Mouse (Mus musculus) granulocyte monocyte progenitor cell, adult 5-6 weeks (primary cell): ENCODE data around the gene Vps9d1. TPM values are rescaled to one million over a fixed set of nuclear protein-coding genes. Genes with fewer than 3 reads are reported as not detected.
"Not testable (repeated sequence)": the region's sequence is repeated elsewhere in the genome, so short reads cannot be mapped to it uniquely, and the experiment has no call there.

ENCODE experiments used
- ATAC-seq: replicated peaks from 2 replicates; pipeline ENCODE4 v1.8.0; 2016; ENCODE audit warnings: mild to moderate bottlenecking, moderate TSS enrichment, inconsistent platforms; ENCODE audit not compliant: poor library complexity, severe bottlenecking
- total RNA-seq, 2 experiments: library from RNA; stranded (forward) in 1 of 2; stranded (reverse) in 1 of 2; fragments of 200-712, 200-1000 nt in 1 of 2; fragments of >200 nt in 1 of 2; fragmentation: Nextera tagmentation in 1 of 2; gene quantifications; 2 replicates each; pipeline ENCODE4 v1.2.3; 2014 to 2017

Gene Vps9d1
- total RNA-seq, 2 experiments from 2014 or later = 19.6 to 20.8 TPM

DNA sequence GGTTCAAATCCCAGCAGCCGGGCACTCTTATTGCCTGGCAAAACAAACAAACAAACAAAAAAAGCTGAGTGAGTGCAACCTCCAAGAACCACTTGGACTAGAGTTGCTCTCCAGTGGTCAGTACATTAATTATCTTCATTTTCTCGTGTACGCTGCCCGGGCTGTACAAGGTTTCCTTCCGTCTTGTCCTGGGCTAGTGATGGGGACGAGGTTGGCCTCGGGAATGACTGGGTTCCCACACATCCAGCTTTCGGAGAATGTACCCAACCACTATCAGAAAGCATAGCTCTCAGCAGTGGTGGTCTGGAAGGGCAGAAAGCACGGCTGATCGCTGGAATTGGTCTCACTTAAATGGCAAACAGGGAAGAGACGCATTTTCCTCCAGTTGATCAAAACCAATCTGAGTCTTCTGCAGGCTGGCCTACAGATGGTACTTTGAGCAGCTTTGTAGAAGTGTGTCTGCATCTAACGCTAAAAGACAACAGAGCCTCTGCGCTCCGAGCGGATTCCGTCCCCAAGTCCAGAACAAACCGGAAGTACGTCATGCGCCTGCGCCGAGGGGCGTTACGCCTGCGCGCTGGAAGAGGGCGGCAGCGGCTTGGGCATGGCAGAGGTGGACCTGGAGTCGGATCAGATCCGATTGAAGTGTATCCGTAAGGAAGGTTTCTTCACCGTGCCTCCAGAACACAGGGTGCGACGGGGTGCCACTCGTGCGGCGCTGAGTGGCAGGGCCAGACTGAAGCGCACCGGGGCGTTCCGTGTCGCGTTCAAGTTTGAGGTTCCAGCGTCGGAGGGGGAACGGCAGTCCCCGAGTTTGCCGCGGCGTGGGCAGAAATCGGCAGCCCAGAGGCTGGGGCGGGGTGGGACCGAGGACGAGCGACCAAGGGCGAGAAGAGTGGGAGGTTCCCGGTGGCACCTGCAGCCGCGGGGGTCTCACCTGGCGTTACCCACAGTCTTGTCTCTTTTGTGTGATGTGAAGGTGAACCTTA, 29.6 kb downstream of the Vps9d1 start, which contains the start of gene Cdk10:
Gene Cdk10, plus strand, starts transcription at position 565 of the 989 bp plus-strand sequence.
- ATAC-seq = peak; percentile 94

DNA sequence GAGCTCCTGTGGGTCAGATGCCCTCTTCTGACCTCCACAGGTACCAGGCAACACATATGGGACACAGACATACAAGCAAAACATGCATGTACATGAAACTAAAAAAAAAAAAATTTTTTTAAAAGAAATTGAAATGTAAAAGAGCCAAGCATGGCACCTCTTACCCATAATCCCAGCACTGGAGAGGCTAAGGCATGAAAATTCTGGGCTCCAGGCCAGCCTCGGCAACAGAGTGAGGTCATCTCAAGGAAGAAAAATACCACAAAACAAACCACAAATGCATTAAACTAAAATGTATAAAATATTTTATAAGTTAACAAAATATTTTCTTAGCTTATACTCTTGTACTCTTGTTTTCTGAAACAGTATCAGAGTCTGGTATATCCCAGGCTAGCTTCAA, 33.2 kb downstream of the Vps9d1 start:
- no peak for ATAC-seq

DNA sequence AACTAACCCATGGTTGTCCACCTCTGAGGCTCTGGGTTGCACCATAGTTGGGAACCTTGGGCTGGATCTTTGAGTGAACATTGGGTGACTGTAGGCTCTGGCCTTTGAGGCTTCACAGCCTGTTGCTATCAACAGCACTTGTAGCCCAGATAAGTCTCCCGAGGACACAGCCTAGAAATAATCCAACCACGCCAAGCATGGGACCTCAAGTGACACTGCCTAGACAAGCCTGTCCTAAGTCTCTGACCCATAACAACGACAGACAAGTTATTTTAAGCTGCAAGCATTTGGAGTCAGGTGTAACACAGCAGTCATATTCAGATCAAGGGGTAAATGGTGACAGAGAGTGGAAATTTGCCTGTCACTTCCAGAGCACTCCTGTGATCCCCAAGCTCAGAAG, 38.7 kb downstream of the Vps9d1 start:
- ATAC-seq = no peak

DNA sequence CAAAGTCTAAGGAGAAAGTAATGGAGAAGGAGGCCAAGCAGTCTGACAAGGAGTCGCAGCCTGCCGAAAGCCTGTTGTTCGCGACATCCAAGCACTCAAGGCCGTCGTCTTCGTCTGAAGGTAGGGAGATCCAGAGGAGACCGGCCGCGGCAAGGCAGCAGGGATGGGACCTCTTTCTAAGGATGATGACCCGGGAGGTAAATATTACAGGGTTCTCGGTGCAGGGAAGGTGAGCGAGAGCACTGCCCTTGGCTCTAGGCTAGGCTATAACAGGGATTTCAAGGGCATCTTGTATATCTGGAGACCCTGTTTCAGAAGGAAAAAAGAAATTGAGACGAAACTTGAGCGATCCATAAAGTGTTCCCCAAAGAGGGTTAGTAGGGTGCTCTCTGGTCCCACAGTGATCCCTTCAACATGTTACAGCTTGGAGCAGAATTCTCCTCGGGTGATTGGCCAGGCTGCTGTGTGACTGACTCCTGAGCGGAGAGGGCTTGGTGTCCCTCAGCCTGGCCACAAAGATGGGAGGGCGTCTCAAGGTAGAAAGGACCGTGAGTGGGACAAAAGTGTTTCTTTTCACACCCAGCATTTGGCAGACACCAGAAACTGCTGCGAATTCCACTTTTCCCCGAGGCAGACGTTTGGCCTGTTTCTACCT, 40.9 kb downstream of the Vps9d1 start:
- ATAC-seq = peak; percentile 5; the same call in 1 of the 2 replicates

DNA sequence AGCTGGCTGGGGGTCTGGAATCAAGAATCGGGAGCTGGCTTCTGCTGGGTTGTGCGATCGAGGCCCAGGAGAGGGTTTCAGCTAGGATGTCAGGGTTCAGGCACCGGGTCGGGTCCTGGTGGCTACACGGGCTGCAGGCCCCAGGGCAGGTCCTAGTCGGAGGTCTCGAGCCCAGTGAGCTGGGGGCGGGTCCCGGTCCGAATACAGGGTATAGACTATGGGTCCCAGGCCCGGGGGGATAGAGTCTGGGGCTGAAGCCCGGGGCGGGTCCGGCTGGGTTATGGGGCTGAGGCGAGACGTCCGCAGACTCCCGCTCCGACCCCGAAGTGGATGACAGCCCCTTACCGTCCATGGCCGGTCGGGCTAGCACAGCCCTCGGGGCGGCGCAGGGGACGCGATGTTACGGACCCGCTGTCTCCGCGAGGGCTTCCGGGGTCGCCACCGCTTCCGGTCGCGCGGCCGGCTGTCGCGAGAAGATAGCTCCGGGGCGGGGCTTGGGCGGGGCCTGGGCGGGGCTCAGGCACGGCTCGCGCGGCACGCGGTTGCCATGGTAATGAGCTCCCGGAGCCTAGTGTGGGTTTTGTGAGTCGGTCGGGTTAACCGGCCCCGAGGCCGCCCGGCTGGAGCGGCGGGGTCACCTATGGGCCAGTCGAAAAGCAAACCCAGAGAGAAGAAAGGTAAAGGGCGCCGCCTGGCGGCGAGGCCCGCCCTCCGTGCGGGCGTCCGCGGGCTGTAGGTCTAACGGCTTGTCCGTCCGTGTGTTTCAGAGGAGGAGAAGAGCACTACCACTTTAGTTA, 41.6 kb downstream of the Vps9d1 start, which contains the start of the genes Chmp1a and Spata33:
Gene Chmp1a, minus strand, starts transcription at position 443 of the 797 bp plus-strand sequence.
Gene Spata33, plus strand, starts transcription at position 512 of the 797 bp plus-strand sequence.
- ATAC-seq = peak; percentile 92

DNA sequence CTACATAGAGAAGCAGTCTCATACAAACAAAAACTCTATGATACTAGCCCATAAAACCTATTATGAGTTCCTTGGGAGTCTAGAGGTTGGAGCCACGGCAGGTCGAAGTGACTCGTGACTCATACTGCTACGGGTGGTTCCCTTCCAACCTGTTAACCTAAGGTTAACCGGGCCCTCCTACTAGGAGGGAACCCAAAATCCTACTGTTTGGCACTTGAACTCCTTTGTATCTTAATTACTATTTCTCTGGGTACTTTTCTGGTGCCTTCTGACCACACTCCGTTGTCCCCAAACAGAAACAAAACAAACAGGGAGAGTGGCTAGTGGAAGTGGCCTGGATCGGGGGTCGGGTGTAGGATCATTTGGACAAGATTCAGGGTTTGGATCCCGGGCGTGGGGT, 42.3 kb downstream of the Vps9d1 start:
- ATAC-seq = no peak

DNA sequence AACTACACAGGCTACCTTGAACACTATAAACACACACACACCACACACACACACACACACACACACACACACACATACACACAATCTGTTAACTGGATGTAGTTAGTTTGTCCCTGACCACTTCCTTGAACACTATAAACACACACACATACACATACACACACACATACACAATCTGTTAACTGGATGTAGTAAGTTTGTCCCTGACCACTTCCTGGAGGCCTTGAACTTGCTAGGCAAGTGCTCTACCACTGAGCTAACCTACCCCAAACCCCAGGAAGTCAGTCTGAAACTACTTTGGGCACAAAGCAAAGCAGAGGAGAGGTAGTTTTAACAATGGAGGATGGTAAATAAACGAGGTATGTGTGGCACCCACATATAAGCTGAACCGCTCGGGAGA, 50.6 kb downstream of the Vps9d1 start:
- peak; percentile 31; the same call in 1 of the 2 replicates for ATAC-seq

DNA sequence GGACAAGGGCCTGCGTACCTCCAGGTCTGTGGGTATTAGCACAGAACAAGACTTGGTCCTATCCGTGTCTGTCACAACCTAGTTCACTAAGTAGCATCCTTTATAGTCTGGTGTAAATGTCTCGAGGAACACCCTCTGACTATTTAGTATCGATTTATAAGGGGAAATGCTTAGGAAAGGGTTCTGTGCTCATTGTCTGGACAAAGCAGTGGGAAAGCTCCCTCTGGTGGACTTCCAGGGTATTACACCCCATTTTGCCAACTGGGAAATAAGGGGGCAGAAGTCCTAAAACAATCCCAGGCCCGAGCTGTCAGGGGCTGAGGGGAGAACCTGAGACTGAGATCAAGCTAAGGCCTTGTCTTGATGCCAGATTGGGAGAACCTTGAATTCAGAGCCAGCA, 51.9 kb downstream of the Vps9d1 start:
- peak; percentile 62 for ATAC-seq

DNA sequence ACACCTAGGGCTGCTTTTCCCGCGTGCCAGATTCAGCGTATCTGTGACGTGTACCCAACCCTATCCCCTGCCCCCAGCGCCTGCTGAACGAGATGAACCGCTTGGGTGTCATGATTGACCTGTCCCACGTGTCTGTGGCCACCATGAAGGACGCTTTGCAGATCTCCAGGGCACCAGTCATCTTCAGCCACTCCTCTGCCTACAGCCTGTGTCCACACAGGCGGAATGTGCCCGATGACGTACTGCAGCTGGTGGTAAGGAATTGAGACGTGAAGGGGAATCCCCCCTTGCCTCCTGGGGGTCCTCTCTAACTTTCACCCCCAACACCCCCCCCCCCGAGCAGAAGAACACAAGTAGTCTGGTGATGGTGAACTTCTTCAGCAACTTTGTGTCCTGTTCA, 54.3 kb downstream of the Vps9d1 start:
- no peak for ATAC-seq

DNA sequence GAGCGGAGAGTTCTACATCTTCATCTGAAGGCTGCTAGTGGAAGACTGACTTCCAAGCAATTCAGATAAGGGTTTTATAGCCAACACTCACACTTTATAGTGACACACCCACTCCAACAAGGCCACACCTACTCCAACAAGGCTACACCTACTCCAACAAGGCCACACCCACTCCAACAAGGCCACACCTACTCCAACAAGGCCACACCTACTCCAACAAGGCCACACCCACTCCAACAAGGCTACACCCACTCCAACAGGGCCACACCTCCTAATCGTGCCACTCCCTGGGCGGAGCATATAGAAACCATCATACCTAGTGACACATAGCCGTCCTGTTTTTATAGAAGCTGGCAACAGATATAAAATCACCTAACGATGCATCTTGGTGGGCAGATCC, 57.1 kb downstream of the Vps9d1 start:
- not testable (repeated sequence) for ATAC-seq

DNA sequence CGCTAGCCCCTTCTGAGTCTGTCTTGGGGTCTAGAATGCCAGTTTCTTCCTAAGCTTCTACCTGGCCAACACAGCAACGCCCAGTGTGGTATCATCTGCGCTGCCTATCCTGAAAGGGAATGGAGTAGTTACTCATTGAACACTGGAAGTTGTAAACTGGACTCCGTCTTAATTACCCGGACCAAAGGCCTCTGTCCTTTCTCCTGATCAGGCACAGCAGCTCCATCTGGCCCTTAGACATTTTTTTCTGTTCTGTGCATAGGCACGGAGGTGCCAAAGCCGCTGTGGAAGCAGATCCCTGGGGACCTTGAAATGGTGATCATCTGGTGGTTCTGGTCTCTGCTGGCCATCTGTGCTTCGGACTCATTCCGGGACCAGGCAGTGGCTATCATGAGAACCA, 60.4 kb downstream of the Vps9d1 start:
- ATAC-seq = no peak

Other genes starting within 250 kb of the Vps9d1 start
- 86.3 and 104 TPM in 2 replicates for gene Ankrd11, start 212.1 kb downstream of the Vps9d1 start, total RNA-seq (2014; fragmentation: Nextera tagmentation)
- gene Ankrd11, start 212.1 kb downstream of the Vps9d1 start, total RNA-seq (2017) = 63.3 and 63.9 TPM in 2 replicates
- gene Spg7, start 191.4 kb downstream of the Vps9d1 start, total RNA-seq (2014; fragmentation: Nextera tagmentation) = 29.5 and 40.3 TPM in 2 replicates
- gene Spg7, start 191.4 kb downstream of the Vps9d1 start, total RNA-seq (2017) = 47.3 and 65.5 TPM in 2 replicates
- 1,716 and 2,163 TPM in 2 replicates for gene Rpl13, start 152.0 kb downstream of the Vps9d1 start, total RNA-seq (2014; fragmentation: Nextera tagmentation)
- gene Rpl13, start 152.0 kb downstream of the Vps9d1 start, total RNA-seq (2017) = 2,167 and 2,701 TPM in 2 replicates
- gene Cpne7, start 137.0 kb downstream of the Vps9d1 start, total RNA-seq (2014; fragmentation: Nextera tagmentation) = not detected in 2 replicates
- gene Cpne7, start 137.0 kb downstream of the Vps9d1 start, total RNA-seq (2017) = not detected in 2 replicates
- not detected in 2 replicates for gene Sult5a1, start 96.0 kb downstream of the Vps9d1 start, total RNA-seq (2014; fragmentation: Nextera tagmentation)
- not detected in 2 replicates for gene Sult5a1, start 96.0 kb downstream of the Vps9d1 start, total RNA-seq (2017)
- not detected in 2 replicates for gene Dpep1, start 68.1 kb downstream of the Vps9d1 start, total RNA-seq (2014; fragmentation: Nextera tagmentation)
- not detected in 2 replicates for gene Dpep1, start 68.1 kb downstream of the Vps9d1 start, total RNA-seq (2017)
- gene Chmp1a, start 41.6 kb downstream of the Vps9d1 start, total RNA-seq (2014; fragmentation: Nextera tagmentation) = 22.6 and 37.6 TPM in 2 replicates
- gene Chmp1a, start 41.6 kb downstream of the Vps9d1 start, total RNA-seq (2017) = 28.3 and 35.4 TPM in 2 replicates
- gene Spata33, start 41.5 kb downstream of the Vps9d1 start, total RNA-seq (2014; fragmentation: Nextera tagmentation) = 0.51 and 0.80 TPM in 2 replicates
- gene Spata33, start 41.5 kb downstream of the Vps9d1 start, total RNA-seq (2017) = 0.36 and 0.39 TPM in 2 replicates
- gene Cdk10, start 29.5 kb downstream of the Vps9d1 start, total RNA-seq (2014; fragmentation: Nextera tagmentation) = 26.7 and 54.5 TPM in 2 replicates
- gene Cdk10, start 29.5 kb downstream of the Vps9d1 start, total RNA-seq (2017) = 39.4 and 39.9 TPM in 2 replicates
- gene Spata2l, start 18.1 kb downstream of the Vps9d1 start, total RNA-seq (2014; fragmentation: Nextera tagmentation) = 1.5 and 3.9 TPM in 2 replicates
- gene Spata2l, start 18.1 kb downstream of the Vps9d1 start, total RNA-seq (2017) = 1.0 and 4.3 TPM in 2 replicates
- 10.7 and 13.9 TPM in 2 replicates for gene Zfp276, start 153 bp downstream of the Vps9d1 start, total RNA-seq (2014; fragmentation: Nextera tagmentation)
- 7.8 and 9.9 TPM in 2 replicates for gene Zfp276, start 153 bp downstream of the Vps9d1 start, total RNA-seq (2017)
- 52.0 and 70.0 TPM in 2 replicates for gene Fanca, start 64.2 kb upstream of the Vps9d1 start, total RNA-seq (2014; fragmentation: Nextera tagmentation)
- 30.2 and 39.5 TPM in 2 replicates for gene Fanca, start 64.2 kb upstream of the Vps9d1 start, total RNA-seq (2017)
- gene Spire2, start 78.4 kb upstream of the Vps9d1 start, total RNA-seq (2014; fragmentation: Nextera tagmentation) = not detected in 2 replicates
- gene Spire2, start 78.4 kb upstream of the Vps9d1 start, total RNA-seq (2017) = 0.13 TPM in 1 of 2 replicates, not detected in the other
- gene Tcf25, start 119.4 kb upstream of the Vps9d1 start, total RNA-seq (2014; fragmentation: Nextera tagmentation) = 110 and 113 TPM in 2 replicates
- 194 and 224 TPM in 2 replicates for gene Tcf25, start 119.4 kb upstream of the Vps9d1 start, total RNA-seq (2017)
- 0.28 TPM in 1 of 2 replicates, not detected in the other for gene Mc1r, start 152.8 kb upstream of the Vps9d1 start, total RNA-seq (2014; fragmentation: Nextera tagmentation)
- 0.05 TPM in 1 of 2 replicates, not detected in the other for gene Mc1r, start 152.8 kb upstream of the Vps9d1 start, total RNA-seq (2017)
- not detected in 2 replicates for gene Tubb3, start 157.1 kb upstream of the Vps9d1 start, total RNA-seq (2014; fragmentation: Nextera tagmentation)
- gene Tubb3, start 157.1 kb upstream of the Vps9d1 start, total RNA-seq (2017) = not detected in 2 replicates
- 55.6 and 58.3 TPM in 2 replicates for gene Def8, start 169.2 kb upstream of the Vps9d1 start, total RNA-seq (2014; fragmentation: Nextera tagmentation)
- 57.5 and 75.5 TPM in 2 replicates for gene Def8, start 169.2 kb upstream of the Vps9d1 start, total RNA-seq (2017)
- 38.4 and 42.1 TPM in 2 replicates for gene Afg3l1, start 223.6 kb upstream of the Vps9d1 start, total RNA-seq (2014; fragmentation: Nextera tagmentation)
- 21.2 and 25.0 TPM in 2 replicates for gene Afg3l1, start 223.6 kb upstream of the Vps9d1 start, total RNA-seq (2017)